Comparison of ENCODE assay signal across 14 mouse cellular contexts in genomic region chr3:144173138-144173537, GRCm38 (mm10).
"Had no signal": no experiment of that assay in that cellular context is flagged by ENCODE, and none has a peak within 500 bp of the region (broad histone marks: within the 10 kb centered on the region; RNA-seq: fewer than 3 reads in every experiment).

No protein-coding gene starts in this region.

- H3K36me3 ChIP-seq: midbrain, embryonic 10.5 days; midbrain, embryonic 12.5 days; stomach, embryonic 15.5 days had no signal

- H3K4me1 ChIP-seq: midbrain, embryonic 10.5 days; midbrain, embryonic 12.5 days; stomach, embryonic 15.5 days had no signal

- H3K4me3 ChIP-seq: midbrain, embryonic 10.5 days; midbrain, embryonic 12.5 days; myocyte; stomach, embryonic 15.5 days had no signal

- H3K27me3 ChIP-seq: midbrain, embryonic 12.5 days; stomach, embryonic 15.5 days had no signal

- DNase-seq: lung, adult 18-20 months; lung, embryonic 14.5 days; lung, postnatal 10 days; lung, postnatal 4 days; right cerebral cortex, postnatal 14 days; thymus, adult 2 months; thymus, postnatal 25 days; thymus, postnatal 4 days had no signal

- H3K9me3 ChIP-seq: midbrain, embryonic 10.5 days; midbrain, embryonic 12.5 days; stomach, embryonic 15.5 days had no signal

- H3K9ac ChIP-seq: liver, embryonic 14.5 days; lung, embryonic 14.5 days; midbrain, embryonic 12.5 days; stomach, embryonic 15.5 days had no signal

- H3K4me2 ChIP-seq: lung, embryonic 14.5 days; midbrain, embryonic 12.5 days; stomach, embryonic 15.5 days had no signal

- H3K27ac ChIP-seq: liver, embryonic 14.5 days; midbrain, embryonic 10.5 days; midbrain, embryonic 12.5 days; stomach, embryonic 15.5 days; stomach, postnatal 0 days had no signal
